Mouse (Mus musculus): ENCODE results near the gene Stpg4. TPM values are rescaled to one million over a fixed set of nuclear protein-coding genes. Genes with fewer than 3 reads are reported as not detected.

The Stpg4 gene
- polyA plus RNA-seq, 1 experiment from 2014 or later = not detected

GRCm38 (mm10) chr17:87367640-87368039 is 59.9 kb downstream of the Stpg4 start:
- ATAC-seq = peak; percentile 15; the same call in 1 of the 2 replicates
- Histone ChIP-seq H3K4me3 (ENCODE audit: low read depth, low read length) (no peak overlapping the region), H3K27ac (ENCODE audit: low read length) (no peak overlapping the region), H3K27me3 (ENCODE audit: control insufficient read depth, insufficient read depth, low read depth, low read length) (no peaks in the 10 kb centered on the region), H3K9me3 (replicated peaks; ENCODE audit: control insufficient read depth, low read length, poor library complexity, severe bottlenecking) (no peaks in the 10 kb centered on the region), H3K9ac (ENCODE audit: low read depth, low read length) (no peak overlapping the region), H3K4me1 (ENCODE audit: control insufficient read depth, insufficient read depth, low read length) (peaks cover 21% of the 10 kb centered on the region), H3K4me2 (ENCODE audit: low read length) (no peak overlapping the region), H3K36me3 (ENCODE audit: control insufficient read depth, insufficient read depth, low read length) (no peaks in the 10 kb centered on the region)
- 66% methylated on average over 3 of the region's 3 CpGs for WGBS

DNA sequence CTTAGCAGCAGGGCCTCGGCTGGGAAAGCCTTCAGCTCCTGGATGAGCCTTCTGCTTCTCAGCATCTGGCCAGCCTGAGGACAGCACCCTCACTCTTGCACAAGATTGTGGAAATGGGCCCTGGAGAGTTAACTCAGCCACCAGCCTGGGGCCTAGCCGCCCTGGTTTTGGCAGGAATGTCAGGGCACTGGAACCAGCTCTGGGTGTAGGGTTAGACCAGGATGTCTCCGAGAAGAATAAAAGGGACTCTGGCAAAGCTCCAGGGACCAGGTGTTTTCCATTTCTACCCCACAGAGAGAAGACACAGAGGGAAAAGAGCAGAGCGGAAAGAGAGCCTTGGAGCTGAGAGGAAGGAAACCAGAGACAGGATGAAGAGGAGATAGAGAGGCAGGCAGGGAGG is 60.3 kb downstream of the Stpg4 start:
- H3K4me2 ChIP-seq (ENCODE audit: low read length) = no peak overlapping the region
- H3K4me1 ChIP-seq (ENCODE audit: control insufficient read depth, insufficient read depth, low read length) = peaks cover 18% of the 10 kb centered on the region
- H3K27ac ChIP-seq (ENCODE audit: low read length) = no peak overlapping the region
- no peaks in the 10 kb centered on the region for H3K36me3 ChIP-seq (ENCODE audit: control insufficient read depth, insufficient read depth, low read length)
- no peak overlapping the region for H3K9ac ChIP-seq (ENCODE audit: low read depth, low read length)
- no peak overlapping the region for H3K4me3 ChIP-seq (ENCODE audit: low read depth, low read length)
- WGBS = 45% methylated on average over 4 of the region's 4 CpGs
- H3K9me3 ChIP-seq (replicated peaks; ENCODE audit: control insufficient read depth, low read length, poor library complexity, severe bottlenecking) = no peaks in the 10 kb centered on the region
- H3K27me3 ChIP-seq (ENCODE audit: control insufficient read depth, insufficient read depth, low read depth, low read length) = no peaks in the 10 kb centered on the region
- ATAC-seq = no peak

GRCm38 (mm10) chr17:87366520-87366919 is 61.0 kb downstream of the Stpg4 start:
- no peak for ATAC-seq
- peaks cover 13% of the 10 kb centered on the region for H3K4me1 ChIP-seq (ENCODE audit: control insufficient read depth, insufficient read depth, low read length)
- no peaks in the 10 kb centered on the region for H3K9me3 ChIP-seq (replicated peaks; ENCODE audit: control insufficient read depth, low read length, poor library complexity, severe bottlenecking)
- H3K9ac ChIP-seq (ENCODE audit: low read depth, low read length) = no peak overlapping the region
- WGBS = 21% methylated on average over 2 of the region's 2 CpGs
- H3K27me3 ChIP-seq (ENCODE audit: control insufficient read depth, insufficient read depth, low read depth, low read length) = no peaks in the 10 kb centered on the region
- H3K27ac ChIP-seq (ENCODE audit: low read length) = no peak overlapping the region
- H3K4me3 ChIP-seq (ENCODE audit: low read depth, low read length) = no peak overlapping the region
- no peaks in the 10 kb centered on the region for H3K36me3 ChIP-seq (ENCODE audit: control insufficient read depth, insufficient read depth, low read length)
- H3K4me2 ChIP-seq (ENCODE audit: low read length) = no peak overlapping the region

- no peaks in the 10 kb centered on the region for H3K9me3 ChIP-seq (replicated peaks; ENCODE audit: control insufficient read depth, low read length, poor library complexity, severe bottlenecking)
- H3K9ac ChIP-seq (ENCODE audit: low read depth, low read length) = no peak overlapping the region
- H3K27ac ChIP-seq (ENCODE audit: low read length) = no peak overlapping the region
- H3K27me3 ChIP-seq (ENCODE audit: control insufficient read depth, insufficient read depth, low read depth, low read length) = no peaks in the 10 kb centered on the region
- no peak for ATAC-seq
- no peak overlapping the region for H3K4me2 ChIP-seq (ENCODE audit: low read length)
- no peak overlapping the region for H3K4me3 ChIP-seq (ENCODE audit: low read depth, low read length)
- 75% methylated on average over 8 of the region's 8 CpGs for WGBS
- H3K4me1 ChIP-seq (ENCODE audit: control insufficient read depth, insufficient read depth, low read length) = peaks cover 13% of the 10 kb centered on the region
- no peaks in the 10 kb centered on the region for H3K36me3 ChIP-seq (ENCODE audit: control insufficient read depth, insufficient read depth, low read length)
Observed at GRCm38 (mm10) chr17:87365268-87365667, 62.3 kb downstream of the Stpg4 start.

- Histone ChIP-seq H3K4me3 (ENCODE audit: low read depth, low read length) (no peak overlapping the region), H3K4me1 (ENCODE audit: control insufficient read depth, insufficient read depth, low read length) (peaks cover 4% of the 10 kb centered on the region), H3K9me3 (replicated peaks; ENCODE audit: control insufficient read depth, low read length, poor library complexity, severe bottlenecking) (no peaks in the 10 kb centered on the region), H3K9ac (ENCODE audit: low read depth, low read length) (no peak overlapping the region), H3K36me3 (ENCODE audit: control insufficient read depth, insufficient read depth, low read length) (no peaks in the 10 kb centered on the region), H3K27ac (ENCODE audit: low read length) (no peak overlapping the region), H3K4me2 (ENCODE audit: low read length) (no peak overlapping the region), H3K27me3 (ENCODE audit: control insufficient read depth, insufficient read depth, low read depth, low read length) (no peaks in the 10 kb centered on the region)
- 93% methylated on average over 15 of the region's 15 CpGs for whole genome bisulfite sequencing
- ATAC-seq = no peak
Observed at GRCm38 (mm10) chr17:87364108-87364507, 63.4 kb downstream of the Stpg4 start.

- Histone ChIP-seq H3K4me2 (ENCODE audit: low read length) (no peak overlapping the region), H3K4me3 (ENCODE audit: low read depth, low read length) (no peak overlapping the region), H3K27ac (ENCODE audit: low read length) (no peak overlapping the region), H3K9ac (ENCODE audit: low read depth, low read length) (no peak overlapping the region), H3K36me3 (ENCODE audit: control insufficient read depth, insufficient read depth, low read length) (no peaks in the 10 kb centered on the region), H3K27me3 (ENCODE audit: control insufficient read depth, insufficient read depth, low read depth, low read length) (no peaks in the 10 kb centered on the region), H3K4me1 (ENCODE audit: control insufficient read depth, insufficient read depth, low read length) (no peaks in the 10 kb centered on the region), H3K9me3 (replicated peaks; ENCODE audit: control insufficient read depth, low read length, poor library complexity, severe bottlenecking) (no peaks in the 10 kb centered on the region)
- WGBS = 19% methylated on average over 3 of the region's 3 CpGs
- ATAC-seq = no peak
Observed at GRCm38 (mm10) chr17:87361132-87361531, 66.4 kb downstream of the Stpg4 start.

- Histone ChIP-seq H3K27me3 (ENCODE audit: control insufficient read depth, insufficient read depth, low read depth, low read length) (no peaks in the 10 kb centered on the region), H3K4me1 (ENCODE audit: control insufficient read depth, insufficient read depth, low read length) (peaks cover 4% of the 10 kb centered on the region; the same call in 1 of the 2 replicates), H3K9ac (ENCODE audit: low read depth, low read length) (no peak overlapping the region), H3K4me2 (ENCODE audit: low read length) (no peak overlapping the region), H3K4me3 (ENCODE audit: low read depth, low read length) (no peak overlapping the region), H3K36me3 (ENCODE audit: control insufficient read depth, insufficient read depth, low read length) (no peaks in the 10 kb centered on the region), H3K27ac (ENCODE audit: low read length) (no peak overlapping the region), H3K9me3 (replicated peaks; ENCODE audit: control insufficient read depth, low read length, poor library complexity, severe bottlenecking) (no peaks in the 10 kb centered on the region)
- no peak for ATAC-seq
- WGBS = 83% methylated on average over 9 of the region's 9 CpGs
Observed at GRCm38 (mm10) chr17:87357506-87357905, 70.0 kb downstream of the Stpg4 start.

- Histone ChIP-seq H3K36me3 (ENCODE audit: control insufficient read depth, insufficient read depth, low read length) (no peaks in the 10 kb centered on the region), H3K27ac (ENCODE audit: low read length) (no peak overlapping the region), H3K9me3 (replicated peaks; ENCODE audit: control insufficient read depth, low read length, poor library complexity, severe bottlenecking) (no peaks in the 10 kb centered on the region), H3K9ac (ENCODE audit: low read depth, low read length) (no peak overlapping the region), H3K27me3 (ENCODE audit: control insufficient read depth, insufficient read depth, low read depth, low read length) (no peaks in the 10 kb centered on the region), H3K4me2 (ENCODE audit: low read length) (no peak overlapping the region), H3K4me3 (ENCODE audit: low read depth, low read length) (no peak overlapping the region), H3K4me1 (ENCODE audit: control insufficient read depth, insufficient read depth, low read length) (peaks cover 13% of the 10 kb centered on the region)
- ATAC-seq = no peak
- 91% methylated on average over 5 of the region's 5 CpGs for WGBS
Observed at GRCm38 (mm10) chr17:87356261-87356660, 71.3 kb downstream of the Stpg4 start.

GRCm38 (mm10) chr17:87355456-87355855 is 72.1 kb downstream of the Stpg4 start:
- ATAC-seq = no peak
- no peaks in the 10 kb centered on the region for H3K36me3 ChIP-seq (ENCODE audit: control insufficient read depth, insufficient read depth, low read length)
- peaks cover 18% of the 10 kb centered on the region for H3K4me1 ChIP-seq (ENCODE audit: control insufficient read depth, insufficient read depth, low read length)
- no peaks in the 10 kb centered on the region for H3K27me3 ChIP-seq (ENCODE audit: control insufficient read depth, insufficient read depth, low read depth, low read length)
- 93% methylated on average over 8 of the region's 8 CpGs for WGBS
- H3K9ac ChIP-seq (ENCODE audit: low read depth, low read length) = no peak overlapping the region
- no peak overlapping the region for H3K4me2 ChIP-seq (ENCODE audit: low read length)
- no peak overlapping the region for H3K27ac ChIP-seq (ENCODE audit: low read length)
- H3K9me3 ChIP-seq (replicated peaks; ENCODE audit: control insufficient read depth, low read length, poor library complexity, severe bottlenecking) = no peaks in the 10 kb centered on the region
- no peak overlapping the region for H3K4me3 ChIP-seq (ENCODE audit: low read depth, low read length)

Measured in midbrain, embryonic 16.5 days (tissue).